Mouse (Mus musculus) thymus, postnatal 14 days (tissue): Measurements from ENCODE around the gene Efna2.
A peak's percentile ranks its signal among the peaks of the same experiment; 100 is the strongest.
"Not testable (repeated sequence)": the region's sequence is repeated elsewhere in the genome, so short reads cannot be mapped to it uniquely, and the experiment has no call there.

Source experiments
- DNase-seq: peaks from one replicate; pipeline ENCODE4 v3.0.0; 2021

Gene Efna2

DNA sequence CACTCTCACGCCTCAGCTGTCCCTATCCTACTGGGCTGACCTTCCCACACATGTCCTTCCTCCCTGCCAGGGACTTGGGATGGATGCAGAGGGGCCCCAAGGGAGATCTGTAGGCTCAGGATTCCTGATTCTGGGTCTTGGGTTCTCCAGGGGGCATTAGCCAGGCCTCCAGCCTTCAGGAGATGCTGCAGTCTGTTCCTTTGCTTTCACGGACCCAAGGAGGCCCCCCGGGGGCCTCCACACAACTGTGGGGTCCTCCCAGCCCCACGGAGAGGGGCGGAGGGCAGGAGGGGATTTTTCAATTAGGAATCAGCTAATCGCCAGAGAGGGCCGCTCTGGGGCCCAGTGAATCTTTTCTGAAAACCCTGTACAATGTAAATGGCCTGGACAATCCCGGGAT is 15.2 kb downstream of the Efna2 start:
- DNase-seq = no peak

DNA sequence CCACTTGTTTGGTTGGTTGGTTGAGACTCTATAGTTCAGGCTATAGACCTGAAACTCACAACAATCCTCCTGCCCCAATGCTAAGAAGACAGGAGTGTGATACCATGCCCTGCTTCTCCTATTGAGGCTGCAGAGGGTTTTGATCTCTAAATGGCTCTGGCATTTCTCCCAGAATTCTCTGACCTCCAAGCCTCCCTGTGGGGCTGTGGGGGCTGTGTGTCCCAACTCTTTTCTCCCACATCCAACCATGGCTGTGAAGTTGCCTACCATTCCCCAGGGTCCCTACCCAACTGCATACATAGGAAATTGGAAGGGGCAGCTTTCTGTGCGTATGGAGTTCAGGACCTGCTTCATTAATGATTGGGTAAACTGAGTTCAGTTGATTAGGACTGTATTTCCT is 16.9 kb downstream of the Efna2 start:
- no peak for DNase-seq

DNA sequence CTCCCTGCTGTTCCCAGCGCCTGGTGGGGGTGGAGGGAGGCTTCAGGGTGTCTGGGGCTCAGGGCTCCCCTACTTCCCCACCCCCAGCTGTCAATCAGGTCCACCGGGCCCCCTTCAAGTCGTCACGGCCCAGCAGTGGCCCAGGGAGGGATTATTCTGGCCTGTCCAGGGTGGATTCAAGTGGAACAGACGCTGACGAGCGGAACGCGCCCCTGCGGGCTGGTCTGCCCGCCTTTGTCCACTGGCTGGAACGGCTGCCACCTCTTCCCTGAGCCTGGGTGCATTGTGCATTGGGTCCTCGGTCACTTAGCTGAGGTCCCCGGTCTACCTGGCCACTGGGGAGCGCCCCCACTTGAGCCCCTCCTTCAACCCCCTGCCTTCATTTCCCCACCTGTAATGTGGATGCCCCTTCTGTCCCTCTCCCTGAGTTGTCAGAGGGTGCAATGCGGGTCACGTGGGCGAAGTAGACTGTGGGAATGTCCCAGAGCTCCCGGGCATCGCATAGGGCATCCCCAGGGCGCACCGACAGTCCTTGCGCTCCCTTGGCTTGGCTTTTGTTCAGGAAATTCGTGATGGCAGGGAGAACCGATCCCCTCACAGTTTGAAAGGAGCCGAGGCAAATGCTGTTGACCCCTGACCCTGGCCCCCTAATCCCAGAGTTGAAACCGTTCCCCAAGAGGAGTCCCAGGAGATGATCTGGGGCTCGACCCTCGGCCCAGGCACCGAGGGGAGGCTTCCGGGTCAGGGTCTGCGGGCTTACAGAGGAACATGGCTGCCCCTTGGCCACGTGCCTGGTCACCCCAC is 17.7 kb downstream of the Efna2 start:
- no peak for DNase-seq

DNA sequence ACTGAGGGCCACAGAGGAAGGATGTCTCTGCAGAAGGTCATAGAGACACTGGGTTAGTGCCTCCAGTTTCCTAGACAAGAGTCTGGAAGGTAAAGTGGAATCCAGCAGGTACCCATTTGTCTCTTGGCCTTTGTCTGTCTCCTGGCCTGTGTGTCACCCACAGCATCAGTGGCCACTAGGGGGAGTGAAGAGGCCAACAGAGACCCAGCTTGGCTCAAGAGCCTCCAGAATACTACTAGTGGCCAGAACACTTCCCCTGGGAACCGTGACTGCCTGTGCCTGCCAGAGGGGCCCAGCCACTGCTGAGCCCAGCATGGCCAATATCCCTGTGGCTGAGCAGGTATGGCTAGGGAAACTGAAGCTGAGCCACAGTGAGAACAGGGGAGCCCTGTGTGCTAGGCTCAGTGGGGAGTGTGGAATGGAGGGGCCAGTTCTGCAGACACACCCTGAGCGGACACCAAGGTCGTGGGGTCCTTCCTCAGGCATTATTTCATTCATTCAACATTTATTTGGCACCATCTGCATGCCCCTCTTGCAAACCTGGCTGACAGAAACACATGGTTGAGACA is 20.2 kb downstream of the Efna2 start:
- DNase-seq = peak; percentile 85

DNA sequence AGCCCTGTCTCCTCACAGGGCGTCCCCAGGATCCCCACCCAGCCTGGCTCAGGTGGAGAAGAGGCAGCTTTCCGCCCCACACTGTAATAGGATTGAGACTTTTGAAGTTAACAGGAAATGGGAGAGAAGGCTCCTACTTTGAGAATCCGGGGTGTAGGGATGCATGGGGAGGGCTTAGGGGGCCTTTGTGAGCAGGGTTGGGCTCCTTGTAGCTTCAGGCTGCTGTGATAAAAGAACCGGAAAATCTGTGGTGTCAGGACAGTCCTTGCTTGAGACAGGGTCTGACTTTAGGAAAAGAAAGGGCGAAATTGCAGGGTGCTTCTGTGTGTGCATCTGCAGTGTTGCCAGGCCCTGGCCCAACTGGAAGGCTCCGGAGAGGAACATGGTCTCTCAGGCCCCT is 21.2 kb downstream of the Efna2 start:
- DNase-seq = no peak

DNA sequence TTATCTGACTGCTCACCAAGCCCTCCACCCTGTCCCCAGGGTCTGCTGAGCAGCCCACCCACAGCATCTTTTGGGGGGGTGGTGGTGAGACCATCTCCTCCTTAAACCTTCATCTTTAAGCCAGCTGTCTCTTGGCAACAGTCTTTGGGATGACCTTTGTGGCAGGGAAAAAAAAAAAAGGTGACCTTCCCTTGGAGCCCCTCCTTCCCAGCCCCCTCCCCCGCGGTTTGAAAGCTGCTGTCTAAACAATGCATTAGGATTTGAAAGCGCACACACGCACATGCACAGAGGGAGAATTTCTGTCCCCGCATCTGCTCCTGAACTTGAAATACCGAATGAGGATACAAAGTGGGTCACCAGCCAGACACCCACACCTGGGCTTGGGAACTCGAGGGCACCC is 24.8 kb downstream of the Efna2 start:
- no peak for DNase-seq

DNA sequence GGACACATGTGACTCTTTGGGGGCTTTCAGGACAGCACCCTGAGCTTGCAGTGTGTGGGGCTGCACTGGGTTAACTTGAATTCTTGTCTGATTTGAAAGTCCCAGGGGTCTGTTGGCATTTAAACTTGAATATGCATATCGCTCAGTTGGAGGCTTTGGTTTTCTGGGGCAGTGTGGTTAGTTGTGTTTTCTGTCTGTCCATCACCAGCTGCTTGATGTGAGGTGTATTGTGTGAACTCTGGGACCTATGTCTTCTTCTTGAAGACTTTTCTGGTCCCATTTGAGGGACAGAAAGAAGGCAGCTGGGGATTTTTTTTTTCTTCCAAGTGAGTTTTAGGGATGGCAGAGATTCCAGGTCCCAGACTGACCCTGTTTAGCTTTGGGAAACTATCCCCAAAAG is 27.9 kb downstream of the Efna2 start:
- DNase-seq = no peak

DNA sequence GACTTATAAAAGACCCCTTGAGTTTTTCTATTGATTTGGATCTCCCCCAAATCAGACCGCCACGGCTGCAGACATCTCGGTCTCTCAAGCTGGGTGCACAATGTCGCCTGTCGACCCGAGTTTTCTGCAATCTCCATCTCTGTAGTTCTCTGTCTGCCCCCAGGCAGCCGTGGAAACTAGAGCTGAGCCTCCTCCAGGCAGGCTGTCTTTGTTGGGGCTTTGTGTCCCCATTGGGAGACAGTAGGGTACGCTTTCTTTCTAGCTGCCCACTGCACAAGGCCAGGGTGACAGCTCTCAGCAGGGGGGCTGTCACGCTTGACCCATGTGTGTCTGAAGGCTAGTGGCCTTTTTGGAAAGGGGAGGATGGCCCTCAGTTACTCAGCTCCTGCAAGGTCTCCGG is 28.4 kb downstream of the Efna2 start:
- DNase-seq = no peak

DNA sequence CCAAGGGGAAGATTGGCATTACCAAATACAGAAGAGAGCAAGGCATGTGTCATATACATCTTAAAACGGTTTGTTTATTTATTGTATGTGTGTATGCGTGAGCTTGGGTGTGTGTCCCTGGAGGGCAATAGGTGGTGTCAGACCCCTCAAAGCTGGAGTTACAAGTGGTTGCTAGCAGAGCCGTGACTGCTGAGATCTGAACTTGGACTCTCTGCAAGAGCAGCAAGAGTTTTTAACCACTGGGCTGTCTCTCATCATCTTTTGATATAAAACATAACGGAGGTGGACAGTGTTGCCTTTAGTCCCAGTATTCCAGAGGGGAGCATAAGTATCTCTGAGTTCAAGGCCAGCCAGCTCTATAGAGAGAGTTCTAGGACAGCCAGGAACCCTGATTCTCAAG is 29.0 kb downstream of the Efna2 start:
- no peak for DNase-seq

DNA sequence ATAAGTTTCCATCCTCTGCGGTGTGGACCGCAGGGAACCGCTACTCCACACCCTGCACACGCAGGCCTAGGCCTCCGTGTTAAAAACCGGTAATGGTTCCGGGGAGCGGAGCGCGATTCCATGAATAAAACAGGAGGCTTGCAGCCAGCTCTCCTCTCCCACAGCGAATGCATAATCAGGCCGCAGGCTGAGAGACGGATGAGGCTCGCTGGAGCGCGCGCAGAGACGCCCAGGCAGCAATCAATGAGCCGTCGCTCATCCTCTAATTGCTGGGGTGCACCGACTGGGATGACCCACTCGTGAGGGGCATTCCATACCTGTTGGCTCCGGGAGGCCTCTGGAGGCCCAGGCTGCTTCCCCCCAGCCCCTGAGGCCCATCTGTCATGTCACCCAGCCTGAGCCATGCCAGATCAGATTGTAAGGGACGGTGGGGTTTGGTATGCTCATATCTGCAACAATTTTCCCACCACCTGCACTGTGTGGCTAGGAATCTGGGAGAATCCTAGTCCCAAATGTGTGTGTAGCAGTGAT is 29.6 kb downstream of the Efna2 start:
- no peak for DNase-seq

DNA sequence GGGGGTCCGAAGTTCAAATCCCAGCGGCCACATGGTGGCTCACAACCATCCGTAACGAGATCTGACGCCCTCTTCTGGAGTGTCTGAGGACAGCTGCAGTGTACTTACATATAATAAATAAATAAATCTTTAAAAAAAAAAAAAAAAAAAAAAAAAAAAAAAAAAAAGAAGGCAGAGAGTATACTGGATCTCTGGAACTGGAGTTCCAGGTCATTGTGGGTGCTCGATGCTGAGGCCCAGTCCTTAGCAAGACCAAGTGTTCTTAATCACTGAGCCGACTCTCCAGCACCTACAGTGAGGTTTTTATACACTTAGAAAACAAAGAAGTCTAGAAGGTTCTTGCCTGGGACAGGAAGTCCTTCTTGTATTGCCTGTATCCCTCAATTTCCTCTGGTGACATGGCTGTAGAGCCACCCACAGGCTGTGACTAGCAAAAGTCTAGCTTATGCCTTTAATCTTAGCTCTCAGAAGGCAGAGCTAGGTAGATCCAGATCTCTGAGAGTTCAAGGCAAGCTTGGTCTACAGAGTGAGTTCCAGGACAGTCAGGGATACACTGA is 32.3 kb downstream of the Efna2 start:
- not testable (repeated sequence) for DNase-seq

DNA sequence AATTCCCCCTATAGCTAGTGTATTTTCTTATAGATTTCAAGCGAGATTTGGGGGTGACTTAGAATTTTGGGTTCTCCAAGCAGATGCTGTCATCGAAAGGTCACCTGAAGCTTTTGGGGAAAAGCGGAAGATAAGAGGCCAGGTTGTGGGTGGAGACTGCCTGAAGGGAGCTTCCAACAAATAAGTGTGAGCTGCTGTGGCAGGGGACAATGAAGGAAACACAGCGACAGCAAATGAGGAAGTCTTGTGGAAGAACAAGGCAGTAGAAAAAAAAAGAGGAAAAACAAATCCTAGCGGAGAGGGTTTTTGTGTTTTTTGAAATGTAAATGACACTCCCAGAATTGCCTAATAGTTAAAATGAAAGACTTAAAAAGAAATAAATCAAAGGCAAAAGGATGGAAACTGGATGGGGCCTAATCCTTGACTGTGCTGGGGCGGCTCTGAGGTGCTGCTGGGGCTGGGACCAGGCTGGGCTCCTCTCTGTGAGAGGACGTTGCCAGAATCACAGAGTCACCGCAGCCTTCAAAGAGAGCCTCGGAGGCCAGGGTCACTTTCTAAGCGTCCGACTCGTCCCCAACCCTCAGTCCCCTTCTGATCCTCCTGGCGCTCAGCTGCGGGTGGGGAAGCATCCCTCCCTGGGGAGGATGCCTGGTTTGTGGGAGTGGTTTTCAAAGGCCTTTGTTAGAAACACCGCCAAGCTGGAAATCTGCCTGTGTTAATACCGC is 35.9 kb downstream of the Efna2 start:
- no peak for DNase-seq

DNA sequence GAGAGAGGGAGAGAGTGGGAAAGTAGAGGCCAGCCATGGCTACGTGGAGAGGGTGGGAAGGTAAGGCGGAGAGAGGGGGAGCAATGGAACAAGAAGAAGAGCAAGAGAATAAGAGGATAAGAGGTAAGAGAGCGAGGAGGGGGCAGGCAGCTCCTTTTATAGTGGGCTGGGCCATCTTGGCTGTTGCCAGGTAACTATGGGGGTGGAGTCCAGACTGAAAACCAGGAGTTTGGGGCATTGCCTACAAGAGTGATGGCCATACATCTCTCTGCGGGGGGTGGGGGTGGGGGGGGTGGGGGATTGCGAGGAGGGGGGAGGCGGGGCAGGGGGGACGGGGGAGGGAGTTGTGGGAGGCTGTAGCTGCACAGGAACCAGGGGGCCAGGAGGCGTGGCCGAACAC is 41.4 kb downstream of the Efna2 start:
- DNase-seq = no peak

DNA sequence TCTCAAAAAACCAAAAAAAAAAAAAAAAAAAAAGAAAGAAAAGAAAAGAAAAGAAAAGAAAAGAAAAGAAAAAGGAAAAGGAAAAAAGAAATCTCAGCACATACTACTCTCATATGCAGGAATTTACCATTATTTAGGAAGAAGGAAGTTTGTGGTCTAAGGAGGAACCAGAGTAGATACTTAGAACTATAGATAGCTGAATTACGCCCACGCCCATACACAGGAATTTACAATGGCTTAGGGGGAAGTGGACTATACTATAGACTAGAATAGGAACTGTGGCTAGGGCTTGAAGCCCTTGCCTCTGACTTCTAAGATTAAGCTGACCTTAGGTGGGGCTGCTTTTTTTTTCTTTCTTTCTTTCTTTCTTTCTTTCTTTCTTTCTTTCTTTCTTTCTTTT is 43.9 kb downstream of the Efna2 start:
- DNase-seq = not testable (repeated sequence)

DNA sequence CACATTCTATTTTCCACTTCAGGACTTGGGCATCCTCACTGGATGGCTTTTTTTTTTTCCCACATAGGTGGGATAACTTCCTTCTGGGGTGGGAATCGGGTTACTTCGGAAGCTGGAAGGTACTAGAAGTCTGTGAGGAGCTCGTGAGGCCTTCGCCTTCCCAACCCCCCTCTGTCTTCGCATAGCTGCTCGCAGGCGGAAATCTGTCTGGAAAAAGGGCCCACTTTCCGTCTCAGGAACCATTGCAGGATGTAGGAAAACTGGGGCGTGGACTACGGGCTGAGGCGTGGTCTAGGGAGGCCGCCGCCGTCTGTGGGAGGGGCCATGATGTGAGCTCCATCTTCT is 46.8 kb downstream of the Efna2 start:
- no peak for DNase-seq

DNA sequence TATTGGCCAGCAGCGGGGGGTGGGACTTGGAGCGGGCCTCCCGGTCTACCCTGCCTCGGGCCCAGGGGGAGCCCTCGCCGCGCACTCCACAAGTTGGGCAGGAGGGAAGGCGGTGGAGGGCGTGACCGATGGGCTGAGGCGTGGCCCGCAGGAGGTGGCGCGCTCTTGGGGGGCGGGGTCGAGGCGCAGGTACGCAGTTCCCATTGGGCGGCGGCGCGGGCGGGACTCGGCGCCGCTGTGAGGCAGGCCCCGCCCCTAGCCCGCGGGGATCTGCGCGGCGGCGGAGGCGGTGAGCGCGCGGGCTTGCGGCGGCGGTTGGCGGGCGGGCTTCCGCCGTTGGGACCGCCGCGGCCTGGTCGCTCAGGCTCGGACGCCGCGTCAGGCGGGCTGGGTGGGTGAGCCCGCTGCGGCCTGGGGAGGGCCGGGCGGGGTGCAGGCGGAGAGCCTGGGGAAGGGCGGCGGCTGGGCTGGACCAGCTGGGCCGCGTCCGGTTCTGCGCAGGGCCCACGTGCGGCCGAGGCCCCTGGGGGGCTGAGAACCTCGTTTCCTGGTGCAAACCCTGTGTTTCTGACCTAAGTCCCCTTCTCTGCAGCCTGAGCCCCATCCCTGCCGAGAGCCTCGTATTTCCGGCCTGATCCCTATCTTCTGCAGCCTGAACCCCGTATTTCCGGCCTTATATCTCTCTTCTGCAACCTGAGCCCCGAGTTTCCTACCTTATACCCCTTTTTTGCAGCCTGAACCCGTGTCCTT is 47.3 kb downstream of the Efna2 start, which contains the start of gene Mum1:
Mum1 (plus strand) TSS at position 19 of the 750 bp plus-strand sequence.
- DNase-seq = peak; percentile 100

DNA sequence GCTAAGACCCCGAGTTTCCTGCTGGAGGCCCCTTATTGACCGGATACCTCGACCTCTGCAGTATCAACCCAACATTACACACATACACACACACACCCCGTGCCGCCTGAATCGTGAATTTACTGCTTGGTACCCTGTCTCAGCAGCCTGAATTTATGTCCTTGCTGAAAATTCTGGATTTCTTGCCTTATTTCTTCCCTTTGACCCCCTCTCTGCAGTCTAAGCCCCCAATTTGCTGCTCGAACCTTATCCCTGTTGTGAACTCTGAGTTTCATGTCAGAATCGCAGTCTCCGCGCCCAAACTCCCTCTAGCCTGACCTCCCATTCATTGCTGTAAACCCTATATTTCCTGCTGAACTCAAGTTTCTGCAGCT is 47.9 kb downstream of the Efna2 start:
- no peak for DNase-seq

DNA sequence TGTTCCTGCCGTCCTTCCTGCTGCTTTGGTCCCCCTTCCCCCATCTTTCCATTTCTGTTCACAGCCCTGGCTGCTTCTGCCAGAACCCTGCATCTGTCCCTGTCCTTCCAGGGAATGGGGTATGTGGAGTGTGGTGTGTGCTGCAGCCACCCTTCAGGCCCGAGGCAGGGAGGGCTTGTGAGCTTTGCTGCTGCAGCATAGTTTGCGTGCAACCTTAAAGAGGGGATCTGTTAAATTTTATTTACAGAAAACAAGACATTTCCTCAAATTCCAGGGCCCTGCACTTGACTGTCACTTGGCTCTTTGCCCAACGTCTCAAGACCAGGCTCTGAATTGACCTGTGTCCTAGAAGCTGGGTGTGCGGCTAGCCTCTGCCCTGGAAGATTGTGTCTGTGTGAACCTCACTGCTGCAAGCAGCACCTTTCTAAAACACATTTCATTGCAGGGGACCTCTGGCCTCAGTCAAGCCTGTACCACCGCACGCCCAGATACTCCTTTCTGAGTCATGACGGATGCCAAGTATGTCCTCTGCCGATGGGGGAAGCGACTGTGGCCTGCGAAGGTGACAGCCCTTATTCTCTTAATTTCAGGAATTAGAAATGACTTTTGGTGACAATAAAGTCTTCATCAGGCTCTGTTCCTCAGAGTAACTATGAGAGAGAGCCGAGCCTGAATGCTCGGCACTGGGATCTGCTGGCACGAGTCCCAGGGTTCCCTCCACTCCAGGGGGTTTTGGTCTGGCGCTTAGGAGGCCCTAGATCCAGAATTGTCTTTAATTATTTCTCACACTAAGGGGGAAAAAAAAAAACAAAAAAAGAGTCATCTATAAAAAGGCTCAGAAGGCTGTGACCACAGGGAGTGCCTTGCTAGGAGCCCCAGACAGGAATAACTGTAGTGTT is 48.8 kb downstream of the Efna2 start:
- no peak for DNase-seq

DNA sequence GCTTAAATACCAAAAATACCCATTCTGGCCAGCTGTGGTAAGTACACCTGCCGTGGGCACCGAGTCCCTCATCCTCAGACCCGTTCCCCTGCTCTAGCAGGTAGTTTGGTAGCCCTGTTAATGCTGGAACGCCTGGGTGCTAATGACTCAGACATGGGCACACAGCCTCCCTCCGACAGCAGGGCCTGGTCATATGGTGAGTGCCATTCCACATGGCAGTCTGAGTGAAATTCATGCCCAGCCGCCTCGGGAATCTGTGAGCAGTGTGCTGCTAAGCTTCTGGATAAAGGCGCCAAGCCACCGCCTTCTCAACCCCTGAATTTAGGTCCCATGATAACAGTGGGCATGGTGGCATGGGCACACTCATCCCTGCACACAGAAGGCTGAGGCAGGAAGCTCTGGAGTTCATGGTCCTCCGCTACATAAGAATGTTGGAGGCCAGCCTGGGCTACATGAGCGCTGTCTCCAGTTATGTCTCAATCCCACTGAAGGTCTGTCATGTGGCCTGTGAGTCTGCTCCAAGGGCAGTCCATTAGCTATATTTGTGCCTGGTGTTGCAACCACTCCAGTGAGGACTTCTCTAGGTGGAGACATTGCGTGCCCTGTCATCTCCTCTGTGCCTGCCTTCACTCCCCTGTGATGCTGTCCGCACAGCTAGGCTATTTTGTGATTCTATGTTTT is 57.0 kb downstream of the Efna2 start:
- DNase-seq = no peak

DNA sequence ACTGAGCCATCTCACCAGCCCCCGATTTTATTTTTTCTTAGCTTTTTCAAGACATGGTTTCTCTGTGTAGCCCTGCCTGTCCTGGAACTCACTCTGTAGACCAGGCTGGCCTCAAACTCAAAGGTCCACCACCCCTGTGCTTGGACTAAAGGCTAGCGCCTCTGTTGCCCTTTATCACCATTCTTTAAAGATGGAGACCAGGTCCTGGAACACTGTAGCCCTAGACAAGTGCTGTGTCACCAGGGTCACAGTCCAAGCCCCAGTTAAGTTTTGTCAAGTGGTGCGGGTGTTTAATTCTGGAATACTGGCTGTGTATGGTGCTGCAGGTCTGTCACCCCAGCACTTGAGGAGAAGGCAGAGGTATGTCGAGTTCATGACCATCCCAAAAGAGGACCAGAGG is 57.7 kb downstream of the Efna2 start:
- no peak for DNase-seq

DNA sequence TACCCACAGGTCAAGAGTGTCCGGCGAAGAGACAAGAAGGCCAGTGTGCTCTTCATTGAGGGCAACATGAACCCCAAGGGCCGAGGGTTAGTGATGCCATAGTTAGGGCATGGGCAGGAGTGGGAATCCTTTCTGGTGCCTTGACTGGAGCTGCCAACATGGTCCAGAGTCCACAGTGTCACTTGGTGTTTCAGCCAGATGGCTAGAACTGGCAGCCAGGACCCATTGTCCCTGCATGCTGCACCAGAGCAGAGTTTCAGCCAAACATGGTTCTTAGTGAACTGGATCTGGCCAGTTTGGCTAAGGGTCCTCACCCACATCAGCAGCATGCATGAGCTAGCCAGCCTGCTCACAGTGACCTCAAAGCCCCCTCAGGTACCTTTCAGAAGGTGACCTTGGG is 59.0 kb downstream of the Efna2 start:
- no peak for DNase-seq
